Mouse (Mus musculus): Measurements from ENCODE around the gene Hs3st3b1.

Gene Hs3st3b1

GRCm38 (mm10) chr11:63880296-63880695 lies 41.8 kb downstream of the Hs3st3b1 start:
- no peak for DNase-seq (ENCODE audit: low spot score)

- DNase-seq (ENCODE audit: low spot score), result no peak
These were observed 42.8 kb downstream of the Hs3st3b1 start for GRCm38 (mm10) chr11:63879261-63879660.

GRCm38 (mm10) chr11:63878616-63879015 lies 43.5 kb downstream of the Hs3st3b1 start:
- DNase-seq (ENCODE audit: low spot score), result no peak

- no peak for DNase-seq (ENCODE audit: low spot score)
These were observed 59.3 kb downstream of the Hs3st3b1 start for GRCm38 (mm10) chr11:63862746-63863145.

- no peak for DNase-seq (ENCODE audit: low spot score)
These were observed 60.1 kb downstream of the Hs3st3b1 start for GRCm38 (mm10) chr11:63861982-63862381.

GRCm38 (mm10) chr11:63851041-63851730 lies 70.9 kb downstream of the Hs3st3b1 start:
- DNase-seq (ENCODE audit: low spot score), result no peak

GRCm38 (mm10) chr11:63850261-63850660 lies 71.8 kb downstream of the Hs3st3b1 start:
- DNase-seq (ENCODE audit: low spot score), result no peak

- no peak for DNase-seq (ENCODE audit: low spot score)
These were observed 76.7 kb downstream of the Hs3st3b1 start for GRCm38 (mm10) chr11:63845379-63845778.

- no peak for DNase-seq (ENCODE audit: low spot score)
These were observed 77.4 kb downstream of the Hs3st3b1 start for GRCm38 (mm10) chr11:63844701-63845100.

GRCm38 (mm10) chr11:63837526-63837925 lies 84.6 kb downstream of the Hs3st3b1 start:
- no peak for DNase-seq (ENCODE audit: low spot score)
